Mouse (Mus musculus) myocyte (in vitro differentiated cells): ENCODE data around the gene Zdhhc18.

Experiments used
- CEBPB ChIP-seq: IDR thresholded peaks from 2 replicates; pipeline ENCODE4 v1.6.1; 2011; ENCODE audit warnings: mild to moderate bottlenecking, moderate library complexity; ENCODE audit not compliant: poor library complexity, insufficient read depth, severe bottlenecking
- E2F4 ChIP-seq: IDR thresholded peaks from one replicate; pipeline ENCODE4 v1.6.1; 2011; ENCODE audit warnings: mild to moderate bottlenecking, control low read depth, moderate library complexity; ENCODE audit not compliant: insufficient read depth
- MAX ChIP-seq: IDR thresholded peaks from one replicate; pipeline ENCODE4 v1.6.1; 2011; ENCODE audit warnings: low read depth, mild to moderate bottlenecking, control low read depth
- MYOD1 ChIP-seq, 3 experiments: IDR thresholded peaks; one replicate each; pipeline ENCODE4 v1.6.1; 2011; ENCODE audit warnings: control low read depth in 2 of 3, low read depth in 2 of 3, mild to moderate bottlenecking in 2 of 3, moderate library complexity in 1 of 3; ENCODE audit not compliant: insufficient read length in 2 of 3, control insufficient read depth in 1 of 3
- MYOG ChIP-seq, 3 experiments: IDR thresholded peaks; one replicate each; pipeline ENCODE4 v1.6.1; 2011; ENCODE audit warnings: control low read depth in 2 of 3, low read depth in 2 of 3, mild to moderate bottlenecking in 2 of 3; ENCODE audit not compliant: insufficient read length in 2 of 3, control insufficient read depth in 1 of 3, insufficient read depth in 1 of 3
- POLR2A ChIP-seq: IDR thresholded peaks from one replicate; pipeline ENCODE4 v1.6.1; 2011; ENCODE audit warnings: low read depth, mild to moderate bottlenecking, control low read depth, moderate library complexity; ENCODE audit not compliant: insufficient read length
- REST ChIP-seq: IDR thresholded peaks from one replicate; pipeline ENCODE4 v1.6.1; 2011; ENCODE audit warnings: mild to moderate bottlenecking, control low read depth, moderate library complexity; ENCODE audit not compliant: insufficient read depth, insufficient read length
- SRF ChIP-seq: IDR thresholded peaks from one replicate; pipeline ENCODE4 v1.6.1; 2011; ENCODE audit warnings: low read depth; ENCODE audit not compliant: control insufficient read depth, insufficient read length
- TCF12 ChIP-seq: IDR thresholded peaks from one replicate; pipeline ENCODE4 v1.6.1; 2011; ENCODE audit warnings: mild to moderate bottlenecking, control low read depth; ENCODE audit not compliant: poor library complexity, insufficient read depth, severe bottlenecking
- USF1 ChIP-seq: IDR thresholded peaks from one replicate; pipeline ENCODE4 v1.6.1; 2011; ENCODE audit warnings: low read depth, mild to moderate bottlenecking, control low read depth, moderate library complexity

- no peak for TF ChIP-seq POLR2A
- no peak for TF ChIP-seq TCF12
- TF ChIP-seq REST = no peak
- peak in 2 of 3 experiments; percentile 34 to 84 for TF ChIP-seq MYOD1 (IDR thresholded peaks at IDR 0.05; ENCODE audit: control insufficient read depth in 1 of 3, insufficient read length in 2 of 3, low read depth in 2 of 3)
- no peak for TF ChIP-seq SRF
- TF ChIP-seq MAX = no peak
- no peak for TF ChIP-seq USF1
- TF ChIP-seq MYOG (IDR thresholded peaks at IDR 0.05; ENCODE audit: control insufficient read depth in 1 of 3, insufficient read depth in 1 of 3, insufficient read length in 2 of 3, low read depth in 2 of 3) = peak; percentile 5 to 93 (median 15)
- no peak for TF ChIP-seq CEBPB
- TF ChIP-seq E2F4 = no peak
Observed at GRCm38 (mm10) chr4:133613867-133614266, 36.1 kb downstream of the Zdhhc18 start.
